Mouse (Mus musculus) CH12.LX (cell line): Measurements from ENCODE around the gene Rbm4b. TPM values are rescaled to one million over a fixed set of nuclear protein-coding genes. Genes with fewer than 3 reads are reported as not detected.

ENCODE experiments used
- DNase-seq: peaks from one replicate; pipeline ENCODE4 v3.0.0-alpha.2; 2013; ENCODE audit errors: extremely low read depth
- H3K27ac ChIP-seq: 2 replicates; pipeline ENCODE4 v1.5.1; 2012; ENCODE audit warnings: low read depth, mild to moderate bottlenecking, control low read depth, moderate library complexity; ENCODE audit not compliant: insufficient read depth
- H3K27me3 ChIP-seq: replicated peaks from 2 replicates; pipeline ENCODE3; 2012; ENCODE audit warnings: inconsistent platforms
- H3K36me3 ChIP-seq, 2 experiments: replicated peaks in 1 of 2; 2 replicates each; pipeline versions ENCODE3 to v1.6.1; 2012; ENCODE audit warnings: inconsistent platforms in 1 of 2, low read length in 1 of 2, mild to moderate bottlenecking in 1 of 2, mixed read lengths in 1 of 2, moderate library complexity in 1 of 2; ENCODE audit not compliant: control insufficient read depth in 1 of 2, insufficient read depth in 1 of 2
- H3K4me1 ChIP-seq, 2 experiments: 2 replicates each; pipeline ENCODE4 v1.6.1; 2012; ENCODE audit warnings: inconsistent platforms in 1 of 2, moderate library complexity in 1 of 2; ENCODE audit not compliant: insufficient read depth in 2 of 2, control insufficient read depth in 1 of 2
- H3K4me2 ChIP-seq: 2 replicates; pipeline ENCODE4 v1.6.1; 2012; ENCODE audit warnings: low read depth, mild to moderate bottlenecking, control low read depth; ENCODE audit not compliant: poor library complexity, insufficient read depth, severe bottlenecking
- H3K4me3 ChIP-seq, 3 experiments: fragments of 150-350 bp in 1 of 3; sonication (generic) in 1 of 3; replicated peaks in 1 of 3; 2 replicates each; pipeline versions ENCODE3 to v1.5.1; 2011 to 2012; ENCODE audit warnings: low read depth in 2 of 3, low read length in 2 of 3, mild to moderate bottlenecking in 2 of 3, moderate library complexity in 2 of 3, control low read depth in 1 of 3, improper control_type of control experiment in 1 of 3, inconsistent platforms in 1 of 3, mixed read lengths in 1 of 3; ENCODE audit not compliant: poor library complexity in 1 of 3
- H3K79me2 ChIP-seq: replicated peaks from 2 replicates; pipeline ENCODE4 v1.6.1; 2012; ENCODE audit warnings: mild to moderate bottlenecking, moderate library complexity; ENCODE audit not compliant: control insufficient read depth, poor library complexity, insufficient read depth, severe bottlenecking; ENCODE audit errors: extremely low read depth
- H3K9ac ChIP-seq: 2 replicates; pipeline ENCODE4 v1.6.1; 2012; ENCODE audit warnings: low read depth, mild to moderate bottlenecking, control low read depth, moderate library complexity; ENCODE audit not compliant: insufficient read depth
- H3K9me3 ChIP-seq: replicated peaks from 2 replicates; pipeline ENCODE3; 2012; ENCODE audit warnings: low read length, inconsistent platforms, mixed read lengths
- BHLHE40 ChIP-seq: IDR thresholded peaks from 2 replicates; pipeline ENCODE4 v1.6.1; 2011; ENCODE audit warnings: mild to moderate bottlenecking, low read depth, low read length, improper control_type of control experiment
- CHD1 ChIP-seq: IDR thresholded peaks from 2 replicates; pipeline ENCODE4 v1.6.1; 2012; ENCODE audit warnings: low read depth, low read length, improper control_type of control experiment, inconsistent platforms
- CHD2 ChIP-seq: IDR thresholded peaks from 2 replicates; pipeline ENCODE4 v1.6.1; 2011; ENCODE audit warnings: low read length, improper control_type of control experiment
- CTCF ChIP-seq, 2 experiments: IDR thresholded peaks in 1 of 2; conservative IDR thresholded peaks in 1 of 2; 2 replicates each; pipeline ENCODE4 v1.5.1; 2011 to 2012; ENCODE audit warnings: low read depth in 2 of 2, low read length in 2 of 2, improper control_type of control experiment in 1 of 2, inconsistent platforms in 1 of 2, mild to moderate bottlenecking in 1 of 2, moderate library complexity in 1 of 2
- E2F4 ChIP-seq: IDR thresholded peaks from 2 replicates; pipeline ENCODE4 v1.6.1; 2011; ENCODE audit warnings: low read depth, low read length, improper control_type of control experiment; ENCODE audit not compliant: insufficient replicate concordance
- ELF1 ChIP-seq: IDR thresholded peaks from 2 replicates; pipeline ENCODE4 v1.6.1; 2014; ENCODE audit warnings: low read depth, mild to moderate bottlenecking, inconsistent platforms, low read length, improper control_type of control experiment
- EP300 ChIP-seq: IDR thresholded peaks from 2 replicates; pipeline ENCODE4 v1.6.1; 2011; ENCODE audit warnings: low read length, improper control_type of control experiment
- ETS1 ChIP-seq: conservative IDR thresholded peaks from 2 replicates; pipeline ENCODE4 v1.6.1; 2012; ENCODE audit warnings: low read depth, mild to moderate bottlenecking, inconsistent platforms, low read length, improper control_type of control experiment, moderate library complexity
- GABPA ChIP-seq: IDR thresholded peaks from 2 replicates; pipeline ENCODE4 v1.6.1; 2012; ENCODE audit warnings: low read depth, low read length, improper control_type of control experiment, inconsistent platforms; ENCODE audit not compliant: insufficient replicate concordance
- HCFC1 ChIP-seq: IDR thresholded peaks from 2 replicates; pipeline ENCODE4 v1.6.1; 2012; ENCODE audit warnings: low read depth, mild to moderate bottlenecking, inconsistent platforms, low read length, improper control_type of control experiment
- IRF4 ChIP-seq: IDR thresholded peaks from 2 replicates; pipeline ENCODE4 v1.6.1; 2014; ENCODE audit warnings: low read depth, mild to moderate bottlenecking, inconsistent platforms, low read length, improper control_type of control experiment
- JUN ChIP-seq: IDR thresholded peaks from 2 replicates; pipeline ENCODE4 v1.6.1; 2011; ENCODE audit warnings: low read depth, mild to moderate bottlenecking, low read length, improper control_type of control experiment, moderate library complexity; ENCODE audit not compliant: insufficient read depth
- JUND ChIP-seq: conservative IDR thresholded peaks from 2 replicates; pipeline ENCODE4 v1.6.1; 2011; ENCODE audit warnings: low read depth, low read length, improper control_type of control experiment
- KAT2A ChIP-seq: IDR thresholded peaks from 2 replicates; pipeline ENCODE4 v1.6.1; 2012; ENCODE audit warnings: low read length, improper control_type of control experiment, inconsistent platforms; ENCODE audit not compliant: insufficient replicate concordance
- MAFK ChIP-seq: IDR thresholded peaks from 2 replicates; pipeline ENCODE4 v1.6.1; 2011; ENCODE audit warnings: low read length, improper control_type of control experiment; ENCODE audit not compliant: insufficient replicate concordance
- MAX ChIP-seq: IDR thresholded peaks from 2 replicates; pipeline ENCODE4 v1.6.1; 2011; ENCODE audit warnings: low read length, improper control_type of control experiment
- MAZ ChIP-seq: IDR thresholded peaks from 2 replicates; pipeline ENCODE4 v1.6.1; 2012; ENCODE audit warnings: low read depth, mild to moderate bottlenecking, inconsistent platforms, low read length, improper control_type of control experiment, moderate library complexity
- MEF2A ChIP-seq: IDR thresholded peaks from 2 replicates; pipeline ENCODE4 v1.6.1; 2014; ENCODE audit warnings: low read depth, mild to moderate bottlenecking, inconsistent platforms, low read length, improper control_type of control experiment, borderline replicate concordance
- MXI1 ChIP-seq: IDR thresholded peaks from 2 replicates; pipeline ENCODE4 v1.6.1; 2011; ENCODE audit warnings: mild to moderate bottlenecking, low read depth, low read length, improper control_type of control experiment
- MYC ChIP-seq: IDR thresholded peaks from 2 replicates; pipeline ENCODE4 v1.6.1; 2011; ENCODE audit warnings: low read depth, mild to moderate bottlenecking, improper control_type of control experiment, low read length
- NELFE ChIP-seq: IDR thresholded peaks from 2 replicates; pipeline ENCODE4 v1.6.1; 2011; ENCODE audit warnings: low read depth, low read length, improper control_type of control experiment
- NRF1 ChIP-seq: IDR thresholded peaks from 2 replicates; pipeline ENCODE4 v1.6.1; 2014; ENCODE audit warnings: low read depth, mild to moderate bottlenecking, inconsistent platforms, low read length, improper control_type of control experiment, moderate library complexity
- PAX5 ChIP-seq: IDR thresholded peaks from 2 replicates; pipeline ENCODE4 v1.6.1; 2012; ENCODE audit warnings: low read length, inconsistent platforms, mixed read lengths
- POLR2A ChIP-seq: IDR thresholded peaks from 2 replicates; pipeline ENCODE4 v1.6.1; 2011; ENCODE audit warnings: low read depth, mild to moderate bottlenecking, improper control_type of control experiment, low read length
- POLR2AphosphoS2 ChIP-seq: IDR thresholded peaks from 2 replicates; pipeline ENCODE4 v1.6.1; 2011; ENCODE audit warnings: low read depth, low read length, improper control_type of control experiment
- RAD21 ChIP-seq: IDR thresholded peaks from 2 replicates; pipeline ENCODE4 v1.6.1; 2011; ENCODE audit warnings: low read depth, mild to moderate bottlenecking, low read length, improper control_type of control experiment, moderate library complexity
- RCOR1 ChIP-seq: conservative IDR thresholded peaks from 2 replicates; pipeline ENCODE4 v1.6.1; 2012; ENCODE audit warnings: low read depth, mild to moderate bottlenecking, inconsistent platforms, low read length, improper control_type of control experiment
- SIN3A ChIP-seq: IDR thresholded peaks from 2 replicates; pipeline ENCODE4 v1.6.1; 2012; ENCODE audit warnings: low read length, improper control_type of control experiment, inconsistent platforms
- SMC3 ChIP-seq: IDR thresholded peaks from 2 replicates; pipeline ENCODE4 v1.6.1; 2011; ENCODE audit warnings: low read depth, low read length, improper control_type of control experiment
- TBP ChIP-seq: conservative IDR thresholded peaks from 2 replicates; pipeline ENCODE4 v1.6.1; 2011; ENCODE audit warnings: low read depth, low read length, improper control_type of control experiment
- TCF12 ChIP-seq: IDR thresholded peaks from 2 replicates; pipeline ENCODE4 v1.6.1; 2014; ENCODE audit warnings: low read depth, mild to moderate bottlenecking, inconsistent platforms, low read length, improper control_type of control experiment
- UBTF ChIP-seq: IDR thresholded peaks from 2 replicates; pipeline ENCODE4 v1.6.1; 2012; ENCODE audit warnings: low read depth, mild to moderate bottlenecking, inconsistent platforms, low read length, improper control_type of control experiment, moderate library complexity
- USF1 ChIP-seq: IDR thresholded peaks from 2 replicates; pipeline ENCODE4 v1.6.1; 2014; ENCODE audit warnings: low read depth, mild to moderate bottlenecking, inconsistent platforms, low read length, improper control_type of control experiment
- USF2 ChIP-seq: conservative IDR thresholded peaks from 2 replicates; pipeline ENCODE4 v1.6.1; 2011; ENCODE audit warnings: low read depth, low read length, improper control_type of control experiment
- ZC3H11A ChIP-seq: IDR thresholded peaks from 2 replicates; pipeline ENCODE4 v1.6.1; 2012; ENCODE audit warnings: low read depth, mild to moderate bottlenecking, inconsistent platforms, low read length, improper control_type of control experiment
- ZKSCAN1 ChIP-seq: IDR thresholded peaks from 2 replicates; pipeline ENCODE4 v1.6.1; 2012; ENCODE audit warnings: low read depth, inconsistent platforms, low read length, improper control_type of control experiment, borderline replicate concordance
- ZMIZ1 ChIP-seq: IDR thresholded peaks from 2 replicates; pipeline ENCODE4 v1.6.1; 2012; ENCODE audit warnings: low read depth, mild to moderate bottlenecking, inconsistent platforms, low read length, improper control_type of control experiment
- ZNF384 ChIP-seq: IDR thresholded peaks from 2 replicates; pipeline ENCODE4 v1.6.1; 2012; ENCODE audit warnings: low read depth, low read length, improper control_type of control experiment, inconsistent platforms
- dilution Hi-C: fragments of 300-500 bp; cut with MboI; formaldehyde crosslinking; loops from 2 replicates; pipeline ENCODE4 v1.14.3; 2020; ENCODE audit warnings: low sequenced_read_pairs; ENCODE audit not compliant: extremely low pct_unique_long_range_greater_than_20kb, extremely low pct_ligation_motif_present
- in situ Hi-C: fragments of 300-500 bp; cut with MboI; formaldehyde crosslinking; loops from 3 replicates; pipeline ENCODE4 v1.14.3; 2019; ENCODE audit warnings: low sequenced_read_pairs, low pct_ligation_motif_present, low pct_unique_long_range_greater_than_20kb, mixed read lengths
- polyA plus RNA-seq: library from polyadenylated mRNA; unstranded; fragments of >175 nt; gene quantifications from 2 replicates; pipeline ENCODE4 v1.2.1, GENCODE M21; 2012; ENCODE audit warnings: low read depth; ENCODE audit not compliant: insufficient read length
- total RNA-seq, 2 experiments: library from RNA; depleted of rRNA; stranded (reverse); fragments of 300-350 nt in 1 of 2; fragments of >200 nt in 1 of 2; gene quantifications; 2 replicates each; pipeline ENCODE4 v1.2.3; 2012 to 2014

Rbm4b gene
- total and polyA plus RNA-seq, 3 experiments, result 7.0 to 13.8 (median 11.1) TPM

- H3K27me3 ChIP-seq, result no peaks in the 10 kb centered on the region
- H3K36me3 ChIP-seq, result peaks cover 0 to 15% of the 10 kb centered on the region in 2 experiments
- peaks cover 4 to 24% of the 10 kb centered on the region in 2 experiments; a peak in 3 of 4 replicates for H3K4me1 ChIP-seq
- in situ Hi-C loops, result no loop called here
- H3K79me2 ChIP-seq, result peaks cover 50% of the 10 kb centered on the region
- peak within 1 kb of the TSS; percentile 74 to 88 (median 88) for H3K4me3 ChIP-seq
- dilution Hi-C loops, result no loop called here
- peaks cover 7% of the 10 kb centered on the region for H3K9me3 ChIP-seq
- TF ChIP-seq MEF2A (no peak), KAT2A (0 out of 2 replicates have a peak, but pooled peaks have one; percentile 53), BHLHE40 (0 out of 2 replicates have a peak, but pooled peaks have one; percentile 15), ZNF384 (no peak), HCFC1 (peak; percentile 68), MAFK (no peak), MXI1 (peak; percentile 84), IRF4 (no peak; the same call in 1 of the 2 replicates), E2F4 (0 out of 2 replicates have a peak, but pooled peaks have one; percentile 47), PAX5 (no peak), SIN3A (peak; percentile 72), MYC (peak; percentile 65; the same call in 1 of the 2 replicates), JUND (no peak), UBTF (peak; percentile 92), EP300 (no peak), NRF1 (peak; percentile 89), CTCF (conservative IDR thresholded peaks at IDR 0.05 in 1 of 2, IDR thresholded peaks at IDR 0.05 in 1 of 2; ENCODE audit: low read depth in 2 of 2, low read length in 2 of 2) (no peak), MAX (peak; percentile 94), RCOR1 (no peak), TCF12 (peak; percentile 88), MAZ (peak; percentile 73; the same call in 1 of the 2 replicates), USF2 (no peak), ETS1 (no peak), NELFE (peak; percentile 99), SMC3 (no peak), POLR2AphosphoS2 (peak; percentile 98), ZC3H11A (no peak), RAD21 (no peak), USF1 (no peak), ZKSCAN1 (no peak), POLR2A (peak; percentile 99), GABPA (no peak), CHD1 (no peak), TBP (peak; percentile 74; the same call in 1 of the 2 replicates), JUN (no peak), CHD2 (peak; percentile 87), ELF1 (peak; percentile 55), ZMIZ1 (peak; percentile 96)
- H3K9ac ChIP-seq, result peak within 1 kb of the TSS; percentile 86
- peak; percentile 99 for DNase-seq
- H3K4me2 ChIP-seq, result peak within 1 kb of the TSS; percentile 92
- peak within 1 kb of the TSS; percentile 84 for H3K27ac ChIP-seq
Measured at GRCm38 (mm10) chr19:4811063-4811908, 55.0 kb downstream of the Rbm4b start, which contains the start of the genes Gm21992 and Rbm14. Gene Gm21992 (minus strand): TSS chr19:4811612. Gene Rbm14 (minus strand): TSS chr19:4811634.
